Mouse (Mus musculus) stomach, embryonic 15.5 days (tissue): ENCODE measurements around the gene Rpf1. TPM values are rescaled to one million over a fixed set of nuclear protein-coding genes. Genes with fewer than 3 reads are reported as not detected.

Source experiments
- ATAC-seq: fragments of 200-750 bp; cut with Nextera tagmentation; 2 replicates; pipeline ENCODE4 v1.8.0; 2017; ENCODE audit warnings: low read depth, moderate number of reproducible peaks, moderate TSS enrichment; ENCODE audit not compliant: insufficient read depth, low FRiP score
- H3K27ac ChIP-seq: fragments of 300-500 bp; sonication (generic); 2 replicates; pipeline ENCODE4 v1.5.1; 2015; ENCODE audit warnings: mild to moderate bottlenecking, inconsistent platforms
- H3K27me3 ChIP-seq: fragments of 300-500 bp; sonication (generic); replicated peaks from 2 replicates; pipeline ENCODE4 v1.6.1; 2015; ENCODE audit warnings: inconsistent platforms
- H3K36me3 ChIP-seq: fragments of 300-500 bp; sonication (generic); 2 replicates; pipeline ENCODE4 v1.6.1; 2015; ENCODE audit warnings: inconsistent platforms
- H3K4me1 ChIP-seq: fragments of 300-500 bp; sonication (generic); 2 replicates; pipeline ENCODE4 v1.6.1; 2015; ENCODE audit warnings: inconsistent platforms
- H3K4me2 ChIP-seq: fragments of 300-500 bp; sonication (generic); 2 replicates; pipeline ENCODE4 v1.6.1; 2015; ENCODE audit warnings: mild to moderate bottlenecking, inconsistent platforms
- H3K4me3 ChIP-seq: fragments of 300-500 bp; sonication (generic); replicated peaks from 2 replicates; pipeline ENCODE4 v1.5.1; 2015; ENCODE audit warnings: inconsistent platforms
- H3K9ac ChIP-seq: fragments of 300-500 bp; sonication (generic); 2 replicates; pipeline ENCODE4 v1.6.1; 2015; ENCODE audit warnings: inconsistent platforms
- H3K9me3 ChIP-seq: fragments of 300-500 bp; sonication (generic); 2 replicates; pipeline ENCODE4 v1.6.1; 2016; ENCODE audit warnings: inconsistent platforms
- WGBS: fragments of 180-500 bp; shearing (Covaris S2); methylation state at CpG from one replicate; pipeline ENCODE4 v1.1.7; 2015; 5-methylcytosine and 5-hydroxymethylcytosine counted together
- polyA plus RNA-seq: library from polyadenylated mRNA; unstranded; fragments of >200 nt; fragmentation: Nextera tagmentation; extraction: Ambion mirVana; gene quantifications from 2 replicates; pipeline ENCODE4 v1.2.1, GENCODE M21; 2015

The Rpf1 gene
- polyA plus RNA-seq, result 49.7 and 51.6 TPM in 2 replicates

DNA sequence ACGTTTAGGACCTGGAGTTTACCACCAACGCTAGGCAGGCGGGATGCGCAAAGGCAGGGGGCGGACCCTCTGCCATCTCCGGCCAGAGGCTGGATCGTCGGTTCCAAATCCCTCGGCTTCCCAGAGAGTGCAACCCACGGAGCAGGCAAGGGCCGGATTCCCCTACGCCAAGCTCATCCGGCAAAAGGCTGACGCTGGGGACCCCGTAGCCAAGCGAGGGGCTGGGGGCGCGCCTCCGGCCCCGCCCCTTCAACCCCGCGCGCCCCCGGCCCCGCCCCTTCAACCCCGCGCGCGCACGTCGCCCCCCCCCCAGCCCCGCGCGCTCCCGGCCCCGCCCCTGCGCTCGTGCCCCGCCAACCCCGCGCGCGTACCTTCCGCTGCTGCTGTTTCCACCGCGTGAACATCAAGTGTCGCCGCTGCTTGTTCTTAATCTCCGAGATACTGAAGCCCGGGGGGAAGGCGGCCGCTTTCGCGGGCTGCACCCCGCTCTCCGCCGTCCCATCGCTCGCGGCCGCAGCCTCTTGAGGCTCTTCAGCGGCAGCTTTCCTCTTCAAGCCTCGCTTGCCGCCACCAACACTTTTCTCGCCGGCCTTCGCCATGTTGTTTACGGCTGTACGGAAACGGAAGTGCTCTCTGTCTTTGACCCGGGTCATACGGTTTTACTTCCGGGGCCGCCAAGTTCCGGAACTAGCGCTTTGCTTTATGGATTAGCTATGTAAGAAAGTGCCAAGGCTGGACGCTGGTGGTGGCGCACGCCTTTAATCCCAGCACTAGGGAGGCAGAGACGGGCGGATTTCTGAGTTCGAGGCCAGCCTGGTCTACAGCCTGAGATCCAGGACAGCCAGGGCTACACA, at the start of gene Rpf1:
Gene Rpf1, minus strand, starts transcription at position 632 of the 854 bp plus-strand sequence.
- Histone ChIP-seq H3K27me3 (no peaks in the 10 kb centered on the region), H3K9me3 (no peaks in the 10 kb centered on the region), H3K4me1 (0 out of 2 replicates have a peak, but pooled peaks cover 3% of the 10 kb centered on the region), H3K36me3 (0 out of 2 replicates have a peak, but pooled peaks cover 10% of the 10 kb centered on the region), H3K4me3 (peak within 1 kb of the TSS; percentile 80), H3K9ac (peak within 1 kb of the TSS; percentile 65), H3K4me2 (peak within 1 kb of the TSS; percentile 71), H3K27ac (peak within 1 kb of the TSS; percentile 98)
- ATAC-seq, result peak; percentile 96
- under 1% methylated on average over 72 of the region's 82 CpGs for WGBS

DNA sequence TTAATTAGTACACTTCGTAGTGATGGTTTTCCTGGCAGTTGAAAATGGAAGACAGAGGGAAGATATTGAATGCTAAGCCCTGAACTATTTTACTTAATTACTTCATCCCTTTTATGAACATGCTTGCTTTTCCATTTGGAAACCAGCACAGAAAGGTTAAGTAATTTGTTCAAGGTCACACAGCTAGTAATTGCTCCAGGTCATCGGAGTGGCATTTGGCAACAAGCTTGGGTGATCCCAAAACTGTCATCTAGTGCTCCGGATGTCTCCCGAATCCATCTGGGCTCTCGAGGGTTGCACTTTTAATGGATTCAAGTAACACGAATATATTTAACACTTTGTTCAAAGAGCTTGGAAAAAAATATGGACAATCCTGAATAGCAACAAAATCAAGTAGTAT, 49.7 kb upstream of the Rpf1 start:
- 76% methylated on average over 6 of the region's 6 CpGs for WGBS
- Histone ChIP-seq H3K27ac (no peak overlapping the region), H3K27me3 (no peaks in the 10 kb centered on the region), H3K9me3 (no peaks in the 10 kb centered on the region), H3K4me1 (no peaks in the 10 kb centered on the region), H3K4me2 (no peak overlapping the region), H3K9ac (no peak overlapping the region), H3K4me3 (no peak overlapping the region), H3K36me3 (no peaks in the 10 kb centered on the region)
- no peak for ATAC-seq

DNA sequence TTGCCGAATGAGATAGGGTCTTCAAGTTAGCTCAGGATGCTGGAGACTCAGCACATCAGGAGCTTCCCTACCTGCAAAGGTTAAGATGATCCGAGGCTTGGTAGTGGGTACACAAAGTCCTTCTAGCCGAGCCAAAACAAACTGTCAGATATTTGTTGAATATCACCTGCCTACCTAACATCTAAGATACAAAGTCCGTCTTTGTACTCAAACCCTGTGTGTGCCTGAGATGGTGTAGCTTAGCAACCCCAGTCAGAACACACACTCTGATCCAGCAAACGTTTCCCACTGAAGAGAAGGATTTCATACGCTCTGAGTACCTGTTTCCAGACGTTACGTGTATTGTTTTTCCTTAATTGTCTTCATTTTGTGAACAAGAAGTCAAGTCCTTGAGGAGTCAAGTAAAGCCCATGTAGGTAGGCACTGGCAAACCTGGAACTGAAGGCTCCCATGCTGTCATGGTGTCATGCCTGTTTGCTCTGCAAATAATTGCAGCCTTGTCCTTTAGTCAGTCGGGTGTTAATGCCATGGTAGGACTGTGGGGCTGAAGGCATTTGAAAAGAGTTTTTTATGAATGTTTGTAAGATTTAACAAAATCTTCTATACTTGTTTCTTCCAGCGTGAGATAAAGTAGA, 49.0 kb upstream of the Rpf1 start, which contains the start of gene Uox:
Gene Uox, plus strand, starts transcription at position 279 of the 635 bp plus-strand sequence.
- Histone ChIP-seq H3K9me3 (no peaks in the 10 kb centered on the region), H3K27ac (no peak within 1 kb of the TSS), H3K9ac (no peak within 1 kb of the TSS), H3K4me1 (no peaks in the 10 kb centered on the region), H3K36me3 (no peaks in the 10 kb centered on the region), H3K27me3 (no peaks in the 10 kb centered on the region), H3K4me2 (no peak within 1 kb of the TSS), H3K4me3 (no peak within 1 kb of the TSS)
- ATAC-seq, result no peak
- 68% methylated on average over 10 of the region's 10 CpGs for whole genome bisulfite sequencing

DNA sequence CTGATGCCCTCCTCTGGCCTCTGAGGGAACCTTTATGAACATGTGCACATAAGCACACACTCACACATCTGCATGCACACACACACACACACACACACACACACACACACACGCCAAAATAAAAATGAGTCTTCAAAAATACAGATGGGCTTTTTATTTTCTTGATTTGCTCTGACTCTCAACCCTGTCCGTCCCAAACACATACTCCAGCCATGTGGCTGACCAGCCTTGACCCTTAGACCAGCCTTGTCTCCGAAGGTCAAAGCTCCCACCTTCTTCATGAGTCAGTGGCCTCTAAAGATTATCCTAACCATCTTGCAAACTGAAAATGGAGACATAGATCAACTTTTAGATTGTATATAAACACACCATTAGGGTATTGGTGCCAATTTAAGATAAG, 48.4 kb upstream of the Rpf1 start:
- H3K27me3 ChIP-seq, result no peaks in the 10 kb centered on the region
- no peak overlapping the region for H3K4me2 ChIP-seq
- H3K27ac ChIP-seq, result no peak overlapping the region
- H3K4me1 ChIP-seq, result no peaks in the 10 kb centered on the region
- ATAC-seq, result no peak
- no peak overlapping the region for H3K9ac ChIP-seq
- H3K36me3 ChIP-seq, result no peaks in the 10 kb centered on the region
- WGBS, result 76% methylated on average over 3 of the region's 3 CpGs
- H3K9me3 ChIP-seq, result no peaks in the 10 kb centered on the region
- H3K4me3 ChIP-seq, result no peak overlapping the region

DNA sequence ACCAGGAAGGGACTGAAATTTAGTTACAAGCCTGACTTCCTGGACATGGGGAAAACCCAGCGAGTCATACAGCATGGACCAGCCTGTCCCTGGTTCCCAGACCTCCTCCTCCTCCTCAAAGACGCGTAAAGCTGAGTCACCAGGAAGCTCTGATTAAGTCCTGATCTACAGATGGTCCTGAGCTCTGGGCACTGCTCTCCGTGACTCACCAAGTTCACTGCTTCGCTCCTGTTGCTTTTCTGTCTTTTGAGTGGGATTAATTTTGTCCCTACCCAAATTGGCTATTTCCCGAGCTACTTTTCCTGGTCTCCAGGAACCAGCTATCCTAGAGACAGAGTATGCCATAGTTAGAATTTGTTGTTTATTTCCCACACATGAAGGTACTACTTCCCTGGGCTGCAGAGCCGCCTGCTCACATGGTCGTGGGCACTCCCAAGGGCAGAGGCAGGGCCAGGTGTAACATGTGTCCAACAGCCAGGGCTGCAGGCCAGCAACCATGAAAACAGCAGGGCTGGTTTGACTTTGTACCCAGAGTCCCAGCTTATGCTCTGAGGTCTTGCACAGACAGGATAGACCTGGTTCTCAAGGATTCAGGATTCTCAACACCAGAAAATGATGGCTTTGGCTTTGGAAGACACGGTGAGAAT, 46.8 kb upstream of the Rpf1 start:
- peak; percentile 61 for ATAC-seq
- no peak overlapping the region for H3K4me3 ChIP-seq
- H3K36me3 ChIP-seq, result no peaks in the 10 kb centered on the region
- no peak overlapping the region for H3K4me2 ChIP-seq
- WGBS, result 60% methylated on average over 9 of the region's 9 CpGs
- H3K9me3 ChIP-seq, result no peaks in the 10 kb centered on the region
- no peaks in the 10 kb centered on the region for H3K4me1 ChIP-seq
- no peak overlapping the region for H3K27ac ChIP-seq
- H3K9ac ChIP-seq, result no peak overlapping the region
- H3K27me3 ChIP-seq, result no peaks in the 10 kb centered on the region

DNA sequence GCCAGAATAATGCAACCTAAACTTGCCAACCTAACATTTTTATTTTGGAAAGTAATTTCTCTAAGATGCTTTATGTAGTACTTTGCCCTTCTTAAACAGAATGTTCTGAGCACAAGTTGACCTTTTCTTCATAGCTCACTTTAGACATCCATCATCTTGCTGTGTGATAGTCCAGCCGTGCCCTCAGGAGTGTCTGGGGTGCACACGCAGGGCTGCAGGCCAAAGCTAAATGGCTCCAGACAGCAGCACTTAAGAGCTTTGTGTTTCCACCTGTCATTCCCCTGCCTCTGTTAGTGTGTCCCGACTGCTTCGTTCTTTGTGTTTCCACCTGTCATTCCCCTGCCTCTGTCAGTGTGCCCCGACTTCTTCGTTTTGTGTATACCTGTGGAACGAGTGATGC, 46.1 kb upstream of the Rpf1 start:
- WGBS, result 38% methylated on average over 7 of the region's 7 CpGs

DNA sequence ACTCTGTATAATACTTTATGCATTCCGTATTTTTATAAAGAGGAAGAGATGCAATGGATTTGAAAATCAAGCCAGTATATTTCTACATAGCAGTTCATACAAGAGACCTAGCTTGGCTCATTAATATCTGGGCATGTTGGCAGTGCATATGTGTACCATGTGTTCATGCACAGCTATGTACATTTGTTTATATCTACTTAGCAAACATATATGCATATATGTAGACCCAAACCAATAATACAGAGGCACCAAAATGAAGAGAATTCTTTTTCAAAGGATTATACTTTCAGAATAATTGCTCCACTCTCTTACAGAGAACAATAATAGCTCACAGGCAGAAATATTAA, 43.8 kb upstream of the Rpf1 start:
- Histone ChIP-seq H3K36me3 (no peaks in the 10 kb centered on the region), H3K27me3 (no peaks in the 10 kb centered on the region), H3K9me3 (no peaks in the 10 kb centered on the region), H3K4me3 (no peak overlapping the region), H3K9ac (no peak overlapping the region), H3K4me2 (no peak overlapping the region), H3K4me1 (no peaks in the 10 kb centered on the region), H3K27ac (no peak overlapping the region)
- ATAC-seq, result no peak
- 97% methylated on average over 1 of the region's 1 CpGs for WGBS

More for the DNA sequence above, 46.1 kb upstream of the Rpf1 start:
- no peak overlapping the region for H3K4me3 ChIP-seq
- H3K4me1 ChIP-seq, result no peaks in the 10 kb centered on the region
- H3K27ac ChIP-seq, result no peak overlapping the region
- H3K4me2 ChIP-seq, result no peak overlapping the region
- no peaks in the 10 kb centered on the region for H3K9me3 ChIP-seq
- H3K36me3 ChIP-seq, result no peaks in the 10 kb centered on the region
- no peak overlapping the region for H3K9ac ChIP-seq
- ATAC-seq, result no peak; the same call in 1 of the 2 replicates
- H3K27me3 ChIP-seq, result no peaks in the 10 kb centered on the region

DNA sequence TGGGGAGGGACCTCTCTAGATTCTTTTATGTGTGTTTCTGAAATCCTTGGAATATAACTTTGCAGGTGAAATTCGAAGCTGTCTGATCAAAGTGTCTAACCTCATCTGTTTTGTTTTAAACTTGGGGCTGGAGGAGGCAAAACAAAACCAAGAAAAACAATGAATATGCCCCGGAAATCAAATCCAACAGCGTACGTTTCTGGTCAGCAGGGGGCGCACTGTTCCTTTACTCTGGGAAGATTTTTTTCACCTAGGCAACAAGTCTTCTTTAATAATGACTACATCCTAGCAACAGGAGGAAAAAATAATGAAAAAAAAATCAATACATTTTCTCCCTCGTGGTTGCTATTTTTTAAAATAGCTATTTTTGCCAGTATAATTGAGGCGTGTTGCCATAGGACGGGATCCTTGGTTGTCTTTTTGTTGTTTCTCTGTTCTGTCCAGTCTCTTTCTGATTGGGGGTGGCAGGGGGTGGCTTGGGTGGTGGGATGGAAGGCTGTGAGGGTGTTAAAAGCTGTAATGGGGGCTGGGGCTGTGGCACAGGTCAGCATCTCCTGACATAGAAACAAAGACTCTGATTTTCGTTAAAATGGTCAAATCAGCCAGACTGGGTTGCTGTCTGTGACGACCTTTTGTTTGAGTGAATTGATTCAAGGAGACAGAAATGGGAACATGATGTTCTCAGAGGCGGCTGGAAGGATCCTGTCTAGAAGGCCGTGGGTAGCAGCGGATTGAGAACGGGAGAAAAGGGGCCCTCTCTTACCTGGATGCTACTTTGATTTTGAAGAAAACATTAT, 43.2 kb upstream of the Rpf1 start:
- H3K4me1 ChIP-seq, result no peaks in the 10 kb centered on the region
- no peak overlapping the region for H3K4me2 ChIP-seq
- no peak overlapping the region for H3K27ac ChIP-seq
- H3K4me3 ChIP-seq, result no peak overlapping the region
- no peaks in the 10 kb centered on the region for H3K36me3 ChIP-seq
- H3K9ac ChIP-seq, result no peak overlapping the region
- H3K27me3 ChIP-seq, result no peaks in the 10 kb centered on the region
- no peak for ATAC-seq
- 38% methylated on average over 14 of the region's 14 CpGs for WGBS
- no peaks in the 10 kb centered on the region for H3K9me3 ChIP-seq

DNA sequence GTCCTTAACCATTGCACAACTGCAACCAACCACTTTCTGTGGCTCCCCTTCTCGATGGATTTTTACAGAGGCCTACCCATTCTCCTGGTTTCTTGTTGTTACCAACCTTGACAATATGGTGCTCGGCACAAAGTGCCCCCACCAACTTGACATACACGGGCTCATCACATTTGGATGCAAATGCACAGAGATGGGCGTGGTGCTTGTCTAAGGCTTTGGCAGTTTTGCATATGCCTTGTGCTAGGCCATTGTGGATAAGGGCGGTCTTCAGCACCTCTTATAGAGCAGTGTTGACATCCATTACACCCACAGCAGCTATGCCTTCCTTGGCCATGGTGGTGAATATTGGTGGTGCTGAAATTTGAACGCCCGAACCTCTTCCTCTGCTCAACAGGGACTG, 41.7 kb upstream of the Rpf1 start:
- no peak overlapping the region for H3K27ac ChIP-seq
- no peak overlapping the region for H3K9ac ChIP-seq
- no peaks in the 10 kb centered on the region for H3K4me1 ChIP-seq
- no peak for ATAC-seq
- 87% methylated on average over 7 of the region's 7 CpGs for WGBS
- no peaks in the 10 kb centered on the region for H3K36me3 ChIP-seq
- H3K27me3 ChIP-seq, result no peaks in the 10 kb centered on the region
- no peaks in the 10 kb centered on the region for H3K9me3 ChIP-seq
- no peak overlapping the region for H3K4me2 ChIP-seq
- H3K4me3 ChIP-seq, result no peak overlapping the region

DNA sequence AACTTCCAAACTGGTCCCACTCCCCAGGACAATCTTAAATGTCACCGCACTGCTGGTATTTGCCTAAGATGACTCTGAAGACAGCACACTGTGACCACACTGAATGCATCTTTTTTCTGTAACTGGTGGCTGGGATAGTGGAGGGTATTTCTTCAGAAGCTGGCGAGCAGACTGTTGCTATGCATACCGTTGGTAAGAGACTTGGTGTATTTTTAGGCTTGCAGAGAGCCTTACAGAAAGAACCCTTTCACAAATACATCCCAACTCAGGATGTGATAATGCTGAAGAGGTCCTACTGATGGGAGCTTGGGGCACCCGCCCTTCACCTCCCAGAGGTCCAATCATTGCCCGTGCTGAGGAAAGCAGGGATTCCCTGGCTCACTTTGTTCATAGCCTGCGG, 36.3 kb upstream of the Rpf1 start:
- H3K4me2 ChIP-seq, result no peak overlapping the region
- H3K4me1 ChIP-seq, result no peaks in the 10 kb centered on the region
- H3K9ac ChIP-seq, result no peak overlapping the region
- H3K27ac ChIP-seq, result no peak overlapping the region
- no peaks in the 10 kb centered on the region for H3K9me3 ChIP-seq
- WGBS, result 83% methylated on average over 6 of the region's 6 CpGs
- no peak overlapping the region for H3K4me3 ChIP-seq
- no peaks in the 10 kb centered on the region for H3K36me3 ChIP-seq
- no peaks in the 10 kb centered on the region for H3K27me3 ChIP-seq
- no peak for ATAC-seq

DNA sequence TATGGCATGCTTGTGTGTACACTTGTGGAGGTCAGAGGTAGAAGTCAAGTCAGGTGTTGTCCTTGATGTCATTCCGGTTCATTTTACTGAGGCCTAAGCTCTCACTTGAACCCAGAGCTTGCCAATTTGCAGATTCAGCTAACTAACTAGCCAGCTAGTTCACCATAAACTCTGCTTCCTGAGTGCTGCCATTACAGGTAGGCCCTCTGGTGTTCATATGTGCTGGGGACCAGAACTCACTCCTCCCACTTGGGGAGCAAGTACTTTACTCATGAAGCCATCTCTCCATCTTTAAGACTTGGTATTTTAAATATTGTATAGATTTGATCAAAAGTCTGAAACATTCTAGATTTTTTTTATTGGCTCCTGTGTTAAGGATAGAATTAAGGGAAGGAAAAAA, 35.3 kb upstream of the Rpf1 start:
- Histone ChIP-seq H3K9me3 (no peaks in the 10 kb centered on the region), H3K4me3 (no peak overlapping the region), H3K36me3 (no peaks in the 10 kb centered on the region), H3K4me2 (no peak overlapping the region), H3K27me3 (no peaks in the 10 kb centered on the region), H3K9ac (no peak overlapping the region), H3K27ac (no peak overlapping the region), H3K4me1 (no peaks in the 10 kb centered on the region)
- WGBS, result 68% methylated on average over 1 of the region's 1 CpGs
- no peak for ATAC-seq
